In the genomic region with DNA sequence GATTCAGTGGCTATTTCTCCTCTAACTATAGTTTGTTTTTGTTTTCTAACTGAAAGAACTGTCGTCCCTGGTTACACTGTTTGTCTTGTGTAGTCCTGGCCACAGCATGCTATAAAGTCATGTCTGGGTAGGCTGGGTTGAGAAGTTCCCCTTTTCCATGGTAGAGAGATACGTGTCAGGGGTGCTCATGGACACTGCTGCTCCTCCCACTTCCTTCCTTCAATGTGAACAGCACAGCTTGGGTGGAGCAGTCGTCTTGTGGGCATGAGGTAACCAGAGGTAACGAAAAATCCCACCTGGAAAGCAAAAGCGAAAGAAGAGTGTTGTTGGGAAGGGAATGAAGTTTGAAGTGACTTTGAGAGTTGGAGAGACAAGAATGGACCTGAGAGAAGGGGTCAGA, we compare ENCODE assay signal across 17 mouse cellular contexts.
DNase-seq lines count a peak whose midpoint lies in the region; ATAC-seq and TF ChIP-seq lines count a peak whose summit lies in the region.
"Had no signal": no experiment of that assay in that cellular context is flagged by ENCODE, and none has a peak within 500 bp of the region (broad histone marks: within the 10 kb centered on the region; RNA-seq: fewer than 3 reads in every experiment).

No protein-coding gene starts in this region.

- ATAC-seq in erythroblast, adult 5-6 weeks (replicated peaks; ENCODE audit: low FRiP score, poor library complexity, severe bottlenecking), result 0 out of 2 replicates have a peak, but pooled peaks have one; percentile 44
- no peak for ATAC-seq in stomach, postnatal 0 days (ENCODE audit: low FRiP score, low TSS enrichment)
- no peak for ATAC-seq in heart, embryonic 12.5 days (ENCODE audit: insufficient number of reproducible peaks, low FRiP score)
- ATAC-seq: forebrain, embryonic 15.5 days; midbrain, embryonic 16.5 days had no signal

- WGBS in macrophage (ENCODE audit: missing documents), result 0% methylated on average over 5 of the region's 5 CpGs
- WGBS in stomach, postnatal 0 days, result 77% methylated on average over 5 of the region's 5 CpGs
- WGBS in heart, embryonic 12.5 days, result 69% methylated on average over 5 of the region's 5 CpGs

- H3K9ac ChIP-seq in stomach, postnatal 0 days (ENCODE audit: low read length), result no peak overlapping the region
- H3K9ac ChIP-seq in heart, embryonic 12.5 days, result no peak overlapping the region
- H3K9ac ChIP-seq: embryonic facial prominence, embryonic 12.5 days; forebrain, embryonic 15.5 days; limb, embryonic 15.5 days had no signal

- H3K27me3 ChIP-seq in stomach, postnatal 0 days (ENCODE audit: control insufficient read depth, insufficient read depth, low read length), result no peaks in the 10 kb centered on the region
- no peaks in the 10 kb centered on the region for H3K27me3 ChIP-seq in heart, embryonic 12.5 days (replicated peaks)
- H3K27me3 ChIP-seq: embryonic facial prominence, embryonic 12.5 days; forebrain, embryonic 15.5 days; limb, embryonic 15.5 days had no signal

- H3K9me3 ChIP-seq in stomach, postnatal 0 days (ENCODE audit: control insufficient read depth, low read length), result no peaks in the 10 kb centered on the region
- H3K9me3 ChIP-seq in heart, embryonic 12.5 days (replicated peaks), result no peaks in the 10 kb centered on the region
- H3K9me3 ChIP-seq: forebrain, embryonic 15.5 days; limb, embryonic 15.5 days had no signal

- DNase-seq in 416B (ENCODE audit: low read depth), result peak; percentile 86
- DNase-seq in CD4-positive, CD25-positive, alpha-beta regulatory T cell, adult 2 months (ENCODE audit: low read depth, low spot score), result peak; percentile 65
- DNase-seq in stomach, postnatal 0 days (ENCODE audit: low spot score), result no peak
- DNase-seq in cerebellum, adult 11-12 months, result no peak
- DNase-seq in left cerebral cortex, postnatal 36 days (ENCODE audit: low spot score in 2 of 2), result no peak
- DNase-seq: adrenal gland, adult 8-10 months; cerebellum, adult 18-20 months; kidney, adult 18-20 months had no signal

- H3K36me3 ChIP-seq in macrophage (ENCODE audit: inconsistent target), result no peaks in the 10 kb centered on the region
- no peaks in the 10 kb centered on the region for H3K36me3 ChIP-seq in stomach, postnatal 0 days (ENCODE audit: control insufficient read depth, insufficient read depth, low read length)
- no peaks in the 10 kb centered on the region for H3K36me3 ChIP-seq in heart, embryonic 12.5 days
- H3K36me3 ChIP-seq: embryonic facial prominence, embryonic 12.5 days; forebrain, embryonic 15.5 days; hindbrain, embryonic 10.5 days; limb, embryonic 15.5 days had no signal

- peak overlapping the region; percentile 51 for H3K27ac ChIP-seq in macrophage
- H3K27ac ChIP-seq in stomach, postnatal 0 days (replicated peaks), result no peak overlapping the region
- H3K27ac ChIP-seq in heart, embryonic 12.5 days (ENCODE audit: poor library complexity, severe bottlenecking), result no peak overlapping the region
- H3K27ac ChIP-seq: embryonic facial prominence, embryonic 12.5 days; forebrain, embryonic 15.5 days; hindbrain, embryonic 10.5 days; layer of hippocampus, adult 2 months; limb, embryonic 15.5 days had no signal

- H3K4me2 ChIP-seq in stomach, postnatal 0 days (replicated peaks; ENCODE audit: low read depth), result no peak overlapping the region
- H3K4me2 ChIP-seq in heart, embryonic 12.5 days, result no peak overlapping the region
- H3K4me2 ChIP-seq: embryonic facial prominence, embryonic 12.5 days; forebrain, embryonic 15.5 days; limb, embryonic 15.5 days had no signal

- TF ChIP-seq EP300 in stomach, postnatal 0 days (optimal IDR thresholded peaks at IDR 0.05), result no peak

- H3K79me2 ChIP-seq in macrophage (ENCODE audit: inconsistent target), result no peaks in the 10 kb centered on the region

- peak overlapping the region; percentile 17 for H3K4me3 ChIP-seq in macrophage (ENCODE audit: inconsistent target)
- H3K4me3 ChIP-seq in stomach, postnatal 0 days (ENCODE audit: low read depth, low read length), result no peak overlapping the region
- H3K4me3 ChIP-seq in heart, embryonic 12.5 days, result no peak overlapping the region
- H3K4me3 ChIP-seq: embryonic facial prominence, embryonic 12.5 days; forebrain, embryonic 15.5 days; hindbrain, embryonic 10.5 days; layer of hippocampus, adult 2 months; limb, embryonic 15.5 days had no signal

- TF ChIP-seq CTCF in stomach, postnatal 0 days (IDR thresholded peaks at IDR 0.05; ENCODE audit: low read depth), result no peak

- intact Hi-C loops in left cerebral cortex, postnatal 36 days (cut with DNase I), result no loop called here

- no peaks in the 10 kb centered on the region for H3K4me1 ChIP-seq in stomach, postnatal 0 days (replicated peaks; ENCODE audit: control insufficient read depth, insufficient read depth)
- H3K4me1 ChIP-seq in heart, embryonic 12.5 days (replicated peaks), result 0 out of 2 replicates have a peak, but pooled peaks cover 2% of the 10 kb centered on the region
- H3K4me1 ChIP-seq: embryonic facial prominence, embryonic 12.5 days; forebrain, embryonic 15.5 days; hindbrain, embryonic 10.5 days had no signal

Comparison
In these comparisons a context has a peak if more than half of its experiments do, and no peak if none do; other contexts are left out.
1. DNase-seq: peak in 416B (single experiment) and CD4-positive, CD25-positive, alpha-beta regulatory T cell, adult 2 months (single experiment); none in stomach, postnatal 0 days (single experiment), cerebellum, adult 11-12 months (single experiment) and left cerebral cortex, postnatal 36 days (0 of 2).